Mouse (Mus musculus): ENCODE results near the gene Xrcc5. TPM values are rescaled to one million over a fixed set of nuclear protein-coding genes. Genes with fewer than 3 reads are reported as not detected.

The Xrcc5 gene
- polyA plus RNA-seq, 1 experiment from 2014 or later, result 17.1 TPM

DNA sequence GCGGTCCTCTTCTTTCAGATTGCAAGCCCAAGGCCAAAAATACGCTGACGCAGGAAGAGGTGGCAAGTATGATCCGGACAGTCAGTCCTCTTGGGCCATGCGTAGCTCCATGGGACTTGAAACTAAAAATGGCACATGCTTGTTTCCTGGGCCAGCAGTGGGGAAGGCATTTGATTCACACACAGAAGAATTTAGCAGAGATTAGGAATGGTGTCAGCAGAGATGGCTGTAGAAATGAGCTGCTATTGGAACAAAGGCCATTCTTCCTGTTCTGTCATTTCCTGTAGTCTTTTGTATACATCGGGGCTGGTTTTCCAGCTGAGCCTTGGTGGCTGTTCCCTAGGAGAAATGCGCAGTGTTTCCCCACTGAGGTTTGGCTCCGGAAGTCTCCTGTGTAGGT lies 57.4 kb downstream of the Xrcc5 start:
- H3K9me3 ChIP-seq (ENCODE audit: control insufficient read depth, low read length), result no peaks in the 10 kb centered on the region
- H3K9ac ChIP-seq (replicated peaks; ENCODE audit: low read depth, low read length), result no peak overlapping the region
- H3K27ac ChIP-seq (ENCODE audit: low read depth, low read length), result peak overlapping the region; percentile 16; the same call in 1 of the 2 replicates
- 86% methylated on average over 8 of the region's 8 CpGs for WGBS
- H3K4me1 ChIP-seq (ENCODE audit: control insufficient read depth, insufficient read depth, low read length), result no peaks in the 10 kb centered on the region
- no peaks in the 10 kb centered on the region for H3K36me3 ChIP-seq (ENCODE audit: control insufficient read depth, insufficient read depth, low read length)
- no peak for ATAC-seq (ENCODE audit: low read depth)
- H3K4me3 ChIP-seq (ENCODE audit: low read depth, low read length), result no peak overlapping the region
- H3K4me2 ChIP-seq (ENCODE audit: low read depth, low read length), result no peak overlapping the region
- no peaks in the 10 kb centered on the region for H3K27me3 ChIP-seq (ENCODE audit: control insufficient read depth, insufficient read depth, low read length)

DNA sequence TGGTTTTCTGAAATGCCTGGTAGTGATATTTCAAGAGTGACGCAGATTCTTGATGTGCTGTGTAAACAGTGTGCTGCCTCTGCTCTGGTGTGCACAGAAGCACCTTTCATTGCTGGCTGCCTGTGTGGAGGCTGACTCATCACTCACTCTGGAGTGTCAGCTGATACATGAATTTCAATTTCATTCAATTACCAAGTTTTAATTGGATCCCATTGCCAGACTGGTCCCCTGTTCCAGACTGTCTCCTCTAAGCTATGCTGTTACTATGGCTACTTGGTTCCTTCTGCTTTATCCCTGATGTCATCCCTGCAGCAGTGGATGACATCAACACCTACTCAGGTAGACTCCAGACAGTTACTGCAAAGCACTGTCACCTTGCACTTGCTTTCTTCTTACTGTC lies 65.3 kb downstream of the Xrcc5 start:
- no peaks in the 10 kb centered on the region for H3K27me3 ChIP-seq (ENCODE audit: control insufficient read depth, insufficient read depth, low read length)
- peak overlapping the region; percentile 40 for H3K27ac ChIP-seq (ENCODE audit: low read depth, low read length)
- no peak overlapping the region for H3K4me3 ChIP-seq (ENCODE audit: low read depth, low read length)
- H3K9ac ChIP-seq (replicated peaks; ENCODE audit: low read depth, low read length), result no peak overlapping the region
- H3K36me3 ChIP-seq (ENCODE audit: control insufficient read depth, insufficient read depth, low read length), result no peaks in the 10 kb centered on the region
- H3K4me1 ChIP-seq (ENCODE audit: control insufficient read depth, insufficient read depth, low read length), result no peaks in the 10 kb centered on the region
- no peaks in the 10 kb centered on the region for H3K9me3 ChIP-seq (ENCODE audit: control insufficient read depth, low read length)
- 38% methylated on average over 1 of the region's 1 CpGs for WGBS
- H3K4me2 ChIP-seq (ENCODE audit: low read depth, low read length), result no peak overlapping the region
- ATAC-seq (ENCODE audit: low read depth), result peak; percentile 87

DNA sequence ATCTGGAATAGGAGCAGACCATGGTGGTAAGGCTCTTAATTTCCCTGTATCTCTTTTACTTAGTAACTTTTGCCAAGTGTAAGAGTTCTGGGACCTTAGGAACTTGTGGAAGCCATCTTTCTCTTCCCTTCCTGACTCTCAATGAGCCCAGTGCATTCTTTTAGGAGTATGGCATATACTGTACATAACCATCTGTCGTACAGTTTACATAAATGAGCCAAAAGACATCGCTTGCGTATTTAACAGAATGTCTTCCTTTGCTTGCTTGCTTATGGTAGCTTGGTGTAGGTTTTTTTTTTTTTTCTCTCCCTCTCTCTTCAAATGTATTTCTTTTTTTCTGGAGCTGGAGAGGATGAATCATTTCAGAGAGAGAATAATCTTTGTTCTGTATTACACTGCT lies 65.7 kb downstream of the Xrcc5 start:
- no peak overlapping the region for H3K4me3 ChIP-seq (ENCODE audit: low read depth, low read length)
- H3K36me3 ChIP-seq (ENCODE audit: control insufficient read depth, insufficient read depth, low read length), result no peaks in the 10 kb centered on the region
- no peaks in the 10 kb centered on the region for H3K27me3 ChIP-seq (ENCODE audit: control insufficient read depth, insufficient read depth, low read length)
- H3K27ac ChIP-seq (ENCODE audit: low read depth, low read length), result peak overlapping the region; percentile 40
- no peak overlapping the region for H3K4me2 ChIP-seq (ENCODE audit: low read depth, low read length)
- no peaks in the 10 kb centered on the region for H3K9me3 ChIP-seq (ENCODE audit: control insufficient read depth, low read length)
- WGBS, result 92% methylated on average over 3 of the region's 3 CpGs
- H3K4me1 ChIP-seq (ENCODE audit: control insufficient read depth, insufficient read depth, low read length), result no peaks in the 10 kb centered on the region
- no peak overlapping the region for H3K9ac ChIP-seq (replicated peaks; ENCODE audit: low read depth, low read length)
- no peak for ATAC-seq (ENCODE audit: low read depth)

DNA sequence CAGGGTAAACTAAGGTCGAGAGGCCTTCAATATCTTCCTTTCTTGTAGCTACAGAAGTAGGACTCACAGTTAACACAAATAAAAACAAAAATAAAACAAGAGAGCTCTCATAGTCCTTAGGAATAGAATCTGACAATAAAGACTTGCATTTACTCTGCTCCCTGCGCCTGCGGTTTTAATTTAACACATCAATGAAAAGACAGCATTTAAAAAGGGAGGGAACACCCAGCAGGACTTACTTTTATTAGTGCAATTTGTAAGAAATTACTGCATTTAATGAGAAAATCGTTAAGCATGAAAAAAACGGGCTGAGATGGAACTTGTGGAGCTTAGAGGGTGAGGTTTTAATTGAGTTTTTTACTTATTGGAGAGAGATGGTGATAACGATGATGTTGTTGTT lies 66.4 kb downstream of the Xrcc5 start:
- Histone ChIP-seq H3K9ac (replicated peaks; ENCODE audit: low read depth, low read length) (no peak overlapping the region), H3K27me3 (ENCODE audit: control insufficient read depth, insufficient read depth, low read length) (no peaks in the 10 kb centered on the region), H3K27ac (ENCODE audit: low read depth, low read length) (0 out of 2 replicates have a peak overlapping the region, but pooled peaks have one; percentile 16), H3K36me3 (ENCODE audit: control insufficient read depth, insufficient read depth, low read length) (no peaks in the 10 kb centered on the region), H3K4me1 (ENCODE audit: control insufficient read depth, insufficient read depth, low read length) (no peaks in the 10 kb centered on the region), H3K4me2 (ENCODE audit: low read depth, low read length) (no peak overlapping the region), H3K9me3 (ENCODE audit: control insufficient read depth, low read length) (no peaks in the 10 kb centered on the region), H3K4me3 (ENCODE audit: low read depth, low read length) (no peak overlapping the region)
- WGBS, result 20% methylated on average over 6 of the region's 6 CpGs
- 0 out of 2 replicates have a peak, but pooled peaks have one; percentile 32 for ATAC-seq (ENCODE audit: low read depth)

GRCm38 (mm10) chr1:72374049-72374448 lies 66.8 kb downstream of the Xrcc5 start:
- no peaks in the 10 kb centered on the region for H3K36me3 ChIP-seq (ENCODE audit: control insufficient read depth, insufficient read depth, low read length)
- H3K4me2 ChIP-seq (ENCODE audit: low read depth, low read length), result no peak overlapping the region
- no peaks in the 10 kb centered on the region for H3K9me3 ChIP-seq (ENCODE audit: control insufficient read depth, low read length)
- WGBS, result 26% methylated on average over 4 of the region's 4 CpGs
- H3K27me3 ChIP-seq (ENCODE audit: control insufficient read depth, insufficient read depth, low read length), result no peaks in the 10 kb centered on the region
- peak; percentile 62 for ATAC-seq (ENCODE audit: low read depth)
- no peak overlapping the region for H3K4me3 ChIP-seq (ENCODE audit: low read depth, low read length)
- H3K9ac ChIP-seq (replicated peaks; ENCODE audit: low read depth, low read length), result no peak overlapping the region
- H3K27ac ChIP-seq (ENCODE audit: low read depth, low read length), result no peak overlapping the region
- no peaks in the 10 kb centered on the region for H3K4me1 ChIP-seq (ENCODE audit: control insufficient read depth, insufficient read depth, low read length)

GRCm38 (mm10) chr1:72378151-72378550 lies 70.9 kb downstream of the Xrcc5 start:
- H3K9me3 ChIP-seq (ENCODE audit: control insufficient read depth, low read length), result no peaks in the 10 kb centered on the region
- 89% methylated on average over 4 of the region's 4 CpGs for WGBS
- H3K4me2 ChIP-seq (ENCODE audit: low read depth, low read length), result no peak overlapping the region
- H3K9ac ChIP-seq (replicated peaks; ENCODE audit: low read depth, low read length), result no peak overlapping the region
- H3K27ac ChIP-seq (ENCODE audit: low read depth, low read length), result no peak overlapping the region
- no peak for ATAC-seq (ENCODE audit: low read depth)
- H3K27me3 ChIP-seq (ENCODE audit: control insufficient read depth, insufficient read depth, low read length), result no peaks in the 10 kb centered on the region
- H3K36me3 ChIP-seq (ENCODE audit: control insufficient read depth, insufficient read depth, low read length), result no peaks in the 10 kb centered on the region
- no peaks in the 10 kb centered on the region for H3K4me1 ChIP-seq (ENCODE audit: control insufficient read depth, insufficient read depth, low read length)
- no peak overlapping the region for H3K4me3 ChIP-seq (ENCODE audit: low read depth, low read length)

DNA sequence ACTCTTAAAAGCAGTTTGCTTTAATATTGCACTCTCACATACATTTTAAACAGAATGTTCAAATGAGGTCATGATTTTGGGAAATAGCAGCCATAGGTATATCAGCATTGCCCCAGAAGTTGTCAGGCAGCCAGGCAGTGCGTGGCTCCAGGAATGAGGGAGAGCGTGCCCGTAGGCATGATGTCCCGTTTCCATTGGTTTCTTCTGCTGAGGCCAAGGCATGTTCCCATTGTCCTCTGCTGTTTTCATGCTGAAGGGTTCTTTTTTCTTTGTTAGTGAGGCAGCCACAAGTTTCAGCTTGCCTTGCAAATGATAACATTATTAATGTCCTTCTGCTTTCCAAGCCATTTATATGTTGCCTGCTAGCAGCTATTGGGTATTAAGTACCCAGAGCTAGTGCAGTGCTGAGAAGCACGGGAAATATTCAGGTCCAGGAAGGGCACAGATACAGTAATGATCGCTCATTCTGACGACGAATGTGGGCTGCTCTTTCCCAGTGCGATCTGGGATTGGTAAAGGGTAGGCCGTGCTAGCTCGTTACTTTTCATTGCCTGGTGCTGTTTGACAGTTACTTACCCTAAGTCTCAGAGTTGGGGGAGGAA lies 72.6 kb downstream of the Xrcc5 start:
- H3K36me3 ChIP-seq (ENCODE audit: control insufficient read depth, insufficient read depth, low read length), result no peaks in the 10 kb centered on the region
- no peak; the same call in 1 of the 2 replicates for ATAC-seq (ENCODE audit: low read depth)
- H3K27me3 ChIP-seq (ENCODE audit: control insufficient read depth, insufficient read depth, low read length), result no peaks in the 10 kb centered on the region
- H3K27ac ChIP-seq (ENCODE audit: low read depth, low read length), result peak overlapping the region; percentile 48; the same call in 1 of the 2 replicates
- WGBS, result 77% methylated on average over 11 of the region's 11 CpGs
- no peak overlapping the region for H3K4me3 ChIP-seq (ENCODE audit: low read depth, low read length)
- no peak overlapping the region for H3K9ac ChIP-seq (replicated peaks; ENCODE audit: low read depth, low read length)
- H3K4me2 ChIP-seq (ENCODE audit: low read depth, low read length), result no peak overlapping the region; the same call in 1 of the 2 replicates
- H3K4me1 ChIP-seq (ENCODE audit: control insufficient read depth, insufficient read depth, low read length), result no peaks in the 10 kb centered on the region
- no peaks in the 10 kb centered on the region for H3K9me3 ChIP-seq (ENCODE audit: control insufficient read depth, low read length)

DNA sequence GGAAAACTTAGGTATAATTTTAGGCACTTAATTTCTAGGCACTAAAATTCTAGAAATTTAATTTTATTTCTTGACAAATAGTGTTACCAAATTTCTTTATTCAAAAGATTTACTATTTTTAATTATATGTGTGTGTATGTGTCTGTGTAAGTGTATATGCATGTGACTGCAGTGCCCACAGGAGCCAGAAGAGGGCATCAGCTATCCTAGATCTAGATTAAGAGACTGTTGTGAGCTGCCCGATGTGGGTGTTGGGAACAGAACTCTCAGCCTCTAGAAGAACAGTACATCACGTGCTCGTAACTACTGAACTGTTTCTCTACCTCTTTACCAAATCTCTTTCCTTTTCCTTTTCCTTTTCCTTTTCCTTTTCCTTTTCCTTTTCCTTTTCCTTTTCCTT lies 73.3 kb downstream of the Xrcc5 start:
- no peaks in the 10 kb centered on the region for H3K9me3 ChIP-seq (ENCODE audit: control insufficient read depth, low read length)
- no peak overlapping the region for H3K9ac ChIP-seq (replicated peaks; ENCODE audit: low read depth, low read length)
- H3K27ac ChIP-seq (ENCODE audit: low read depth, low read length), result no peak overlapping the region
- no peak overlapping the region for H3K4me3 ChIP-seq (ENCODE audit: low read depth, low read length)
- WGBS, result 97% methylated on average over 3 of the region's 3 CpGs
- H3K4me1 ChIP-seq (ENCODE audit: control insufficient read depth, insufficient read depth, low read length), result no peaks in the 10 kb centered on the region
- no peak overlapping the region for H3K4me2 ChIP-seq (ENCODE audit: low read depth, low read length)
- ATAC-seq (ENCODE audit: low read depth), result no peak
- no peaks in the 10 kb centered on the region for H3K27me3 ChIP-seq (ENCODE audit: control insufficient read depth, insufficient read depth, low read length)
- H3K36me3 ChIP-seq (ENCODE audit: control insufficient read depth, insufficient read depth, low read length), result no peaks in the 10 kb centered on the region; the same call in 1 of the 2 replicates

DNA sequence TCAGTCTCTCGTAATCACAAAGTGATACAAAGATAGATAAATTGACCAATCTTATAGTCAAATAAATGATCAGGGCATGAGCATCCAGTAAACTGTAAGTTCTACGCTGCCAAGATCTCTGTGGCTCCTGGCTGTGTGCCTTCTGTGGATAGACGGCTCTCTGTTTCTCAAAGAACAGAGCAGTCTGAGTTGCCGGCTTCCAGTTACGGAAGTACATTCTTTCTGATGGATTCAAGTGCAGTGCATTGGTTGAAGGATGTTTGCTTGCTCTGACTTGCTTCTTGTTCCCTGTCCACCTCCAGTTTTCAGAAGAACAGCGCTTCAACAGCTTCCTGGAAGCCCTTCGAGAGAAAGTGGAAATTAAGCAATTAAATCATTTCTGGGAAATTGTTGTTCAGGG lies 75.8 kb downstream of the Xrcc5 start:
- no peak overlapping the region for H3K4me2 ChIP-seq (ENCODE audit: low read depth, low read length)
- H3K4me1 ChIP-seq (ENCODE audit: control insufficient read depth, insufficient read depth, low read length), result no peaks in the 10 kb centered on the region
- H3K9ac ChIP-seq (replicated peaks; ENCODE audit: low read depth, low read length), result no peak overlapping the region
- H3K4me3 ChIP-seq (ENCODE audit: low read depth, low read length), result no peak overlapping the region
- WGBS, result 92% methylated on average over 7 of the region's 7 CpGs
- H3K36me3 ChIP-seq (ENCODE audit: control insufficient read depth, insufficient read depth, low read length), result no peaks in the 10 kb centered on the region; the same call in 1 of the 2 replicates
- no peak overlapping the region for H3K27ac ChIP-seq (ENCODE audit: low read depth, low read length)
- no peak for ATAC-seq (ENCODE audit: low read depth)
- H3K27me3 ChIP-seq (ENCODE audit: control insufficient read depth, insufficient read depth, low read length), result no peaks in the 10 kb centered on the region
- H3K9me3 ChIP-seq (ENCODE audit: control insufficient read depth, low read length), result no peaks in the 10 kb centered on the region

Data from neural tube, embryonic 14.5 days (tissue).